Mouse (Mus musculus) heart, embryonic 14.5 days (tissue): ENCODE measurements around the gene Trim46. TPM values are rescaled to one million over a fixed set of nuclear protein-coding genes. Genes with fewer than 3 reads are reported as not detected.

ENCODE experiments used
- microRNA counts: library from miRNA; unstranded; fragments of <30 nt; microRNA quantifications from one replicate; lab custom pipeline; 2016
- microRNA-seq: library from miRNA; unstranded; fragments of <30 nt; microRNA quantifications from one replicate; pipeline ENCODE4, GENCODE M21; 2016
- polyA plus RNA-seq: library from polyadenylated mRNA; unstranded; fragments of >200 nt; fragmentation: Nextera tagmentation; extraction: Ambion mirVana; gene quantifications from 2 replicates; pipeline ENCODE4 v1.2.1, GENCODE M21; 2014

The Trim46 gene
- polyA plus RNA-seq, 1 experiment from 2014 or later, result 0.95 TPM

MicroRNA genes within 50 kb of the gene (microRNA counts, 519-probe panel; counts per million panel counts)
- 322 counts per million, percentile 70 among the panel's probes with 10 or more counts for microRNA mmu-miR-92b (lab: Ali Mortazavi, UCI)

Small RNAs within 50 kb of the gene (microRNA-seq; reads per million reads assigned to microRNA genes)
- 13.1 reads per million, percentile 25 among the genes with 10 or more reads in this experiment for gene Mir92b

Other genes with a start within 250 kb of the Trim46 start
- gene Rusc1, start 153.0 kb downstream of the Trim46 start, polyA plus RNA-seq, result 6.8 and 7.5 TPM in 2 replicates
- gene Gm43738, start 145.2 kb downstream of the Trim46 start, polyA plus RNA-seq, result not detected in 2 replicates
- gene Fdps, start 144.3 kb downstream of the Trim46 start, polyA plus RNA-seq, result 92.6 and 96.9 TPM in 2 replicates
- 0.11 TPM in 1 of 2 replicates, not detected in the other for gene Pklr, start 110.2 kb downstream of the Trim46 start, polyA plus RNA-seq
- gene Hcn3, start 86.1 kb downstream of the Trim46 start, polyA plus RNA-seq, result 0.27 and 0.51 TPM in 2 replicates
- 12.4 and 13.4 TPM in 2 replicates for gene Clk2, start 81.5 kb downstream of the Trim46 start, polyA plus RNA-seq
- 68.3 and 74.8 TPM in 2 replicates for gene Scamp3, start 68.8 kb downstream of the Trim46 start, polyA plus RNA-seq
- gene Fam189b, start 63.2 kb downstream of the Trim46 start, polyA plus RNA-seq, result 9.1 and 12.8 TPM in 2 replicates
- gene Gba, start 43.4 kb downstream of the Trim46 start, polyA plus RNA-seq, result 33.5 and 34.0 TPM in 2 replicates
- 12.9 and 14.5 TPM in 2 replicates for gene Thbs3, start 31.1 kb downstream of the Trim46 start, polyA plus RNA-seq
- 93.6 and 102 TPM in 2 replicates for gene Mtx1, start 19.2 kb downstream of the Trim46 start, polyA plus RNA-seq
- gene Muc1, start 17.3 kb downstream of the Trim46 start, polyA plus RNA-seq, result 0.16 TPM in 1 of 2 replicates, not detected in the other
- 216 and 239 TPM in 2 replicates for gene Krtcap2, start 343 bp downstream of the Trim46 start, polyA plus RNA-seq
- 92.9 and 97.9 TPM in 2 replicates for gene Dpm3, start 13.0 kb upstream of the Trim46 start, polyA plus RNA-seq
- 48.2 and 48.9 TPM in 2 replicates for gene Slc50a1, start 24.3 kb upstream of the Trim46 start, polyA plus RNA-seq
- 38.4 and 39.7 TPM in 2 replicates for gene Efna1, start 34.8 kb upstream of the Trim46 start, polyA plus RNA-seq
- gene Efna3, start 76.7 kb upstream of the Trim46 start, polyA plus RNA-seq, result 0.78 and 1.1 TPM in 2 replicates
- 6.0 and 6.7 TPM in 2 replicates for gene Efna4, start 91.7 kb upstream of the Trim46 start, polyA plus RNA-seq
- 31.0 and 38.6 TPM in 2 replicates for gene Adam15, start 103.7 kb upstream of the Trim46 start, polyA plus RNA-seq
- not detected in 2 replicates for gene Dcst2, start 115.7 kb upstream of the Trim46 start, polyA plus RNA-seq
- 0.16 and 0.18 TPM in 2 replicates for gene Dcst1, start 118.9 kb upstream of the Trim46 start, polyA plus RNA-seq
- 1.3 and 1.8 TPM in 2 replicates for gene Zbtb7b, start 148.5 kb upstream of the Trim46 start, polyA plus RNA-seq
- not detected in 2 replicates for gene Lenep, start 156.5 kb upstream of the Trim46 start, polyA plus RNA-seq
- gene Flad1, start 165.6 kb upstream of the Trim46 start, polyA plus RNA-seq, result 33.5 and 35.2 TPM in 2 replicates
- gene Cks1b, start 172.1 kb upstream of the Trim46 start, polyA plus RNA-seq, result 354 and 368 TPM in 2 replicates
- gene Shc1, start 172.1 kb upstream of the Trim46 start, polyA plus RNA-seq, result 48.0 and 50.5 TPM in 2 replicates
- 24.3 and 27.8 TPM in 2 replicates for gene Pygo2, start 183.9 kb upstream of the Trim46 start, polyA plus RNA-seq
- gene Pbxip1, start 190.4 kb upstream of the Trim46 start, polyA plus RNA-seq, result 36.9 and 37.3 TPM in 2 replicates
- gene Pmvk, start 208.2 kb upstream of the Trim46 start, polyA plus RNA-seq, result 54.3 and 56.8 TPM in 2 replicates